Mouse (Mus musculus) spleen, adult 12 weeks (tissue): ENCODE measurements around the gene Naglu.

ENCODE experiments used
- DNase-seq: peaks from one replicate; pipeline ENCODE4 v3.0.0; 2022; ENCODE audit warnings: low spot score

The Naglu gene

DNA sequence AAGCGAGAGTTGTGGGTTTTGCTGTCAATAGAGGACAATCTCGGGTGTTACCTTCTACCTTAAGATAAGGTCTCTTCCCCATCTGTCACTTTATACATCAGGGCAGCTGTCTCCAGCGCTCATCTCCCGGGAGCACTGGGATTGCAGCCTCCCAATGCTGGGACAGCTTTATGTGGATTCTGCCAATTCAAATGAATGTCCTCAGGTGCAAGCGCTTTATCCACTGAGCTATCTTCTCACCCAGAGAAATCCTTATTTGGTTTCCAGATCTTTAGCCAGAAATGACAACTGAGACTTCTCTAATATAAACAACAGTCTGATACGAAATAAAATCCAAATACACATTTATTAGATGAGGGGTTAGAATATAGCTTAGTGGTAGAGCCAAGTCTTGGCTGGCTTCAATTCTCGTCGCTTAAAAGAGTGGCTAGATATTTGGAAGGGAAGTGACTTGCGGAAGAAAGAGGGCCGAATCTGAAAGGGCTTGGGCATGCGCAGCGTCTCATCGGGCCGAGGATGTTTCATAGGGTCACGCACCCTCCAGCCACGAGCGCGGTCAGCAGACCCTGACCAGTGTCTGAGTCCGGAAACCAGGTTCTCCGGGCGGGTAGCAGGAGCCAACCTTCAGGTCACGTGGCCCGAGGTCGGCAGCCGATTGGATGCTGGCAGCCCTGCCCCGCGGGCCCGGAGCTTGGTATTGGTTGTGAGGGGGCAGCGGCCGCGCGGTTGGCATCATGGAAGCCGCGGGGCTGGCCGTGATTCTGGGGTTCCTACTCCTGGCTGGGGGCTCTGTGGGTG lies at the start of gene Naglu:
Naglu (plus strand) TSS at position 622 of the 798 bp plus-strand sequence.
- peak; percentile 89 for DNase-seq

GRCm38 (mm10) chr11:101023371-101023770 lies 46.4 kb upstream of the Naglu start:
- DNase-seq: no peak

DNA sequence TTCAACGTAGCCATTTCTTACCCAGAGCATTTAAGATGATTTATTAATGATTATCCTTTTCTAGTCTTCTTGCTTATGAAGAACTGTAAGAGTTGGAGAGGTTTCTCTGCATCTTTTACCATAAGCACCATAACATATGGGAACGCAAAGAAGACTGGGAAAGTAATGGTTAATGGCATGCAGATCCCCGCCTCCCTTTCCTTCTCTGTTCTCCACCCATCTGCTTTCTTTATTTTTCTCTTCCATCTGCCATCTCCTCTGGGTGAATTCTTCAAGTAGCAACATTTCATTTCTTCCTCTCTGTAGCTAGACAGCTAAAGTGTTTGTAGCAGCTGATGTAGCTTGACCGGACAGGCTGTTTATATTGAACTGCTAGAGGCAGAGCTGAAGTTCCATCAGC lies 45.8 kb upstream of the Naglu start:
- no peak for DNase-seq

- no peak for DNase-seq
These were observed 42.7 kb upstream of the Naglu start for GRCm38 (mm10) chr11:101027121-101027520.

DNA sequence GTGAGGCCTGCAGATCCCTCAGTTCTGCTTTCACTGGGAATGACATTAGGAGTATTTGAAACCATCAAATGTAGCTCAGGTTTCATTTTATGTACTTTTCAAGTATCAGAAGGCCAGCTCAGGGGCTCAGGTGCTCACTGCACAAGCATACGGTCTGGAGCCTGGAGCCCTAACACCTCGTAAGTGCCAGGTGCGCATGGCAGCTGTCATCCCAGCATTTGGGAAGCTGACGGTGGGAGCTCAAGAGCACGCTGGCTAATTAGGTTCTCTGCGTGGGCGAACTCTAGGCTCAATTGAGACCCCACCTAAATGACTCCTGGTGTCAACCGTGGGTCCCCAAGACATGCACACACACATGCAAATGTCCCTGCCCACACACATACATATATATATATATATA lies 40.5 kb upstream of the Naglu start:
- no peak for DNase-seq

- DNase-seq: no peak
These were observed 39.5 kb upstream of the Naglu start for GRCm38 (mm10) chr11:101030136-101030807.

DNA sequence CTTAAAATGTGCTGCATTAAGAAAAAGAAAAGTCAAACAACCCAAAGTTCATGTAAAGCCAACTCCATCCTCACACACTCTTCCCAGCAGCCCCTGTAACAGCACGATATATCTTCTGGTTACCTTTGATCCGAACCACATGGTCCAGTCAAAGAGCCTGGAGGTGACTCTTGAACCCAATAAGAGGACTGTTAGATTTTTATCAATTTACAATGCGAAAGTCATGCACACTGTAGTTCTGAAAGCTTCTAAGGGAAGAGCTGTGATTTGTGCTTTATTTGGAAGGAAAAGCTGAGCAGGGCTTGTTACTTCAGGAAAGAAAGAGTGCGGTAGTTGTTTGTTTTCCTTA lies 39.0 kb upstream of the Naglu start:
- no peak for DNase-seq

- DNase-seq: no peak
These were observed 38.3 kb upstream of the Naglu start for GRCm38 (mm10) chr11:101031470-101031869.

DNA sequence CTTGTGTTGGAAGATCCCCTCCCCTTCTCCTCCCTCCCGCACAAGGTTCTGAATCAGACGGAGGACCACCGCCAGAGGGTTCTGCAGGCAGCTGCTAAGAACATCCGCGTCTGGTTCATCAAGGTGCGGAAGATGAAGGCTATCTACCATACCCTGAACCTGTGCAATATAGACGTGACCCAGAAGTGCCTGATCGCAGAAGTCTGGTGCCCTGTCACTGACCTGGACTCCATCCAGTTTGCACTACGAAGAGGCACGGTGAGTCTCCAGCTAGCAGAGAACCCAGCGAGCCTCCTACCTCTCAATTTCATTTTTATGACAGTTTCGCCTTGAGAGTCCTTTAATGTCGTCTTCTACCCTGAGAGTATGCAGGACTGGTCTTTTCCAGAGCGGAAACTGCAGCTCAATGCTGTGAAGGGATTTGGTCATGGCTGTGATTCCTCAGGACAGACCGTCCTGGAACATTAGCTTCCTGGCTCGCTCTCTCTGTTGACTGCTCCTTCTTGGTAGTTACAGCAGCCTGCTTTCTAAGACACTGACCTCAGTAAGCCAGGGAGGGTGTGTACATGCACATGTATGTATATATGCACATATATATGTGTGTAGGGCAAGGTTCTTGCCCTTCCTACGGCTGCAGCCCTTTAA lies 35.8 kb upstream of the Naglu start:
- no peak for DNase-seq

DNA sequence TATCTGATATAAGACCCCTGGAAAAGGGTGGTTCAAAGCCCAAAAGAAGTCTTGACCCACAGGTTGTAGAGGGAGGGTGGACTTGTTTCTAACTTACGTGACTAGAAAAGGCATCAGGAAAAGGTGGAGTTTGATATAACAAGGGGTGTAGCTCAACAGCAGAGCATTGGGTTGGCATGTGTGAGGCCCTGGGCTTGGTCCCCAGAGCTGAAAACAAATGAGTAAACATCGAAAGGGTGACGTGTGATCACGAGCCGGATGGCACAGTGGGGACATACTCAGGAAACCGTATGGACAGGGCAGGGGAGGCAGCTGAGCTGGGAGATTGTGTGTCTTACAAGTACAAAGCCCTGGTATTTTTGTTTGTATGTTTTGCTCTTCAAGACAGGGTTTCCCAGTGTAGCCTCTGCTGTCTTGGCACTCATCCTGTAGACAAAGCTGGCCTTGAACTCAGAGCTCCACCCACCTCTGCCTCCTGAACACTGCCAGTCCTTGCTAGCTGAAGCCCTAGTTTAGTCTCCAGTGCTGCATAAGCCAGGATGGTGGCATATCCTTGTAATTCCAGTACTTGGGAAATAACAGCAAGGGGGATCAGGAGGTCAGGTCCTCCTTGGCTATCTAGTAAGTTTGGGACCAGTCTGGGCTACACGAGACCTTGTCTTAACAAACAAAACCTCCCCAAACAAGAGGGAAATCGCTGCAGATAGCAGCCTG lies 35.0 kb upstream of the Naglu start:
- DNase-seq: no peak

DNA sequence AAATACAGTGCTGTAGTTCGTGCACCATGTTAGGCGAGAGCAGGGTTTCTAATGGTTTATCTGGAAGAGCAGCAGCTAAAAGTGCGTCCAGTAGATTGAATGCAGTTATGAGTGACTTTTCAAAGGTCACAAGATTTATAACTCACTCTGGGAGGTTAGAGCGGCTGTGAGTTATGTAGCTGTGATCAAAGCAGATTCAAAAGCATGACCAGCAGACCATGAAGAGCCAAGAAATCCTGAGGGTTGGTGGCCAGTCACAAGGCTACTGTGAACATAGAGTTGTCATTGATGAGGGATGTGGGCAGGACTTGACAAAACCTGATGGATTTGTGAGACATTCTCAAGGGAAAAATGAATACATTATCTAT lies 34.5 kb upstream of the Naglu start:
- no peak for DNase-seq

DNA sequence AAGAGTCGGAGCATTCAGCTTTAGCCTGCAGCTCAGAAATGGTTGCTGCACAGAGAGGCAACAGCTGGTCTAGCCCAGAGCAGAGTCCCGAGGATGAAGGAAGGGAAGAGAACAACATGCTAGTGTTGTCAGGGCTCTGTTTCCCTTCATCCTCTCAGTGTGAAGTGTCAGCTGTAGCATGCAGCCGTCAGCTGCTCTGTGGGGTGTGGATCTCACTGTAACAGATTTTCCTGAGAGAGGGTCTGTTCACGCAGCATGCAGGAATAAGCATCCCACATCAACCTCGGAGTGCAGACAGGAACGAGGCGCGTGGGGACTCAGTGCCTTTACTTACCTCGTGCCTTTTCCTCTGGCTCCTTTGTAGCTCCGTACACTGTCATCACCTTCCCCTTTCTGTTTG lies 32.0 kb upstream of the Naglu start:
- DNase-seq: no peak

- DNase-seq: no peak
These were observed 24.0 kb upstream of the Naglu start for GRCm38 (mm10) chr11:101045826-101046225.

DNA sequence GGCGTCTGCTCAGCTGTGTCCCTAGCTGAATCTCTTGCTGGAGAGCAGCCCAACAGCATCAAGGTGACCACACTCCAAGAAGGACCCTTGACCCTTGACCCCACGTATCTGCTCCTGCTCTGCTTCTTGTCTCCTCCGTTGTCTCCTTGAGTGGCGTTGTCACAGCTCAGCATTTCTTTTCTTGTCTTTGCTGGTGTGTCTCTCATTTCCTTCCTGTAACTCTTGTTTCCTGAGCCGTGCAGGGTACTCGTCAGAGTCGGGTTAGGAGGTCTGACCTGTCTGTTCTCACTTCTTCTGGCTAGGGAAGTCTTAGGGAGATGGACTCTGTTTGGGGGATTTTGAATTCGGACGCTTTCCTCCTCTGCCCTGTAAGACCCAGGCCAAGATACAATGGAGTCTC lies 23.4 kb upstream of the Naglu start:
- no peak for DNase-seq

GRCm38 (mm10) chr11:101047502-101047901 lies 22.3 kb upstream of the Naglu start:
- no peak for DNase-seq

- no peak for DNase-seq
These were observed 19.5 kb upstream of the Naglu start for GRCm38 (mm10) chr11:101050359-101050758.

GRCm38 (mm10) chr11:101051051-101051493 lies 18.7 kb upstream of the Naglu start:
- no peak for DNase-seq

- DNase-seq: no peak
These were observed 18.2 kb upstream of the Naglu start for GRCm38 (mm10) chr11:101051617-101052016.

GRCm38 (mm10) chr11:101052751-101053473 lies 16.9 kb upstream of the Naglu start:
- DNase-seq: no peak

- DNase-seq: no peak
These were observed 15.8 kb upstream of the Naglu start for GRCm38 (mm10) chr11:101053974-101054373.

DNA sequence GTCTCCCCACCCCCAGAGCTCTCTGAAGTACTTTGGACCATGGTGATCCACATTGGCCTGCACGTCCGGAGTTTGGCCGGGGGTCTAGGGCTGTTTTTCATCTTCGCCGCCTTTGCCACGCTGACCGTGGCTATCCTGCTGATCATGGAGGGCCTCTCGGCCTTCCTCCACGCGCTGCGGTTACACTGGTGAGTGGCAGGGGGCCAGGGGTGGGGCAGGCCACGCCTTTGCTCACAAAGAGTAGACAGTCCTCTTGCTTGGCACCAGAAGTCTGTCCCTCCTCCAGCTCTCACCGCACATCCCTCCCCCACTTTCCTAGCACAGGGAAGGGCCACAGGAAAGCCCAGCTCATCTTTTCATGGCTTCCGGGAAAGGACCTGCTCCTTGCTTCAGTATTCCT lies 14.4 kb upstream of the Naglu start:
- no peak for DNase-seq

- DNase-seq: no peak
These were observed 12.9 kb upstream of the Naglu start for GRCm38 (mm10) chr11:101056885-101057284.
